Mouse (Mus musculus): ENCODE results near the gene Sag.

DNA sequence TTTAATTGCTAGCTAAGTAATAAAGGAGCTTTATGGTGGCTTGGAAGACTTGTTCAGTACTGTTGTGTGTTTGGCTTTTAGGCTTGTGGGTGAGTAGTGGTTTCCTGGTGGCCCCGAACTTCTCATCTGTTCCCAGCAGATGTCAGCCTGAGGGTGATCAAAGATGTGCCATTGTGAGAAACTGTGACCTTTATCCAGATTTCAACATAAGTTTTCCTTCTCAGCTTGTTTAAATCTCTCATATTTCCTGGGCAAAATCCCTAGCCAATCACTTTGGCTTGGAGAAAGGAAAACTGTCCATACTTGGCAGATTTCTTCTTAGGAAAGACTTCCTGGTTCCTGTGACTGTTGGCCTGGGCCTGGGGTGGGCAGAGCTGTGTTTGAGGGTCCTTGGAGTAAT, 87.5 kb downstream of the Sag start:
- TF ChIP-seq CTCF (IDR thresholded peaks at IDR 0.05; ENCODE audit: control insufficient read depth, insufficient read depth, insufficient read length) (no peak), MYOD1 (IDR thresholded peaks at IDR 0.05; ENCODE audit: control insufficient read depth, insufficient read length, low read depth) (no peak), FOSL1 (IDR thresholded peaks at IDR 0.05; ENCODE audit: insufficient read depth, low read length, poor library complexity, severe bottlenecking) (no peak), MAX (IDR thresholded peaks at IDR 0.05) (no peak), MYOG (IDR thresholded peaks at IDR 0.05; ENCODE audit: control insufficient read depth, extremely low read depth, insufficient read length) (no peak), USF1 (IDR thresholded peaks at IDR 0.05; ENCODE audit: low read depth) (no peak)
